Mouse (Mus musculus) brain, embryonic 14.5 days (tissue): ENCODE measurements around the gene Zfhx3. TPM values are rescaled to one million over a fixed set of nuclear protein-coding genes. Genes with fewer than 3 reads are reported as not detected.
A peak's percentile ranks its signal among the peaks of the same experiment; 100 is the strongest.

Experiments
- DNase-seq: peaks from one replicate; pipeline ENCODE4 v3.0.0-alpha.2; 2011; ENCODE audit warnings: low read depth
- CTCF ChIP-seq: fragments of 200-500 bp; IDR thresholded peaks from 2 replicates; pipeline ENCODE4 v1.5.1; 2012; ENCODE audit warnings: inconsistent platforms, mild to moderate bottlenecking, moderate library complexity, borderline replicate concordance; ENCODE audit not compliant: insufficient read depth, insufficient read length; ENCODE audit errors: extremely low read depth
- POLR2A ChIP-seq: fragments of 200-500 bp; IDR thresholded peaks from 2 replicates; pipeline ENCODE4 v1.6.1; 2012; ENCODE audit warnings: mild to moderate bottlenecking, inconsistent platforms, borderline replicate concordance; ENCODE audit not compliant: poor library complexity, insufficient read depth, insufficient read length, severe bottlenecking; ENCODE audit errors: extremely low read depth
- polyA plus RNA-seq: library from polyadenylated mRNA; depleted of rRNA; stranded (reverse); fragments of >200 nt; gene quantifications from 2 replicates; pipeline ENCODE4 v1.2.3, GENCODE M21; 2012

Zfhx3 gene
- polyA plus RNA-seq, 1 experiment = 31.3 TPM

DNA sequence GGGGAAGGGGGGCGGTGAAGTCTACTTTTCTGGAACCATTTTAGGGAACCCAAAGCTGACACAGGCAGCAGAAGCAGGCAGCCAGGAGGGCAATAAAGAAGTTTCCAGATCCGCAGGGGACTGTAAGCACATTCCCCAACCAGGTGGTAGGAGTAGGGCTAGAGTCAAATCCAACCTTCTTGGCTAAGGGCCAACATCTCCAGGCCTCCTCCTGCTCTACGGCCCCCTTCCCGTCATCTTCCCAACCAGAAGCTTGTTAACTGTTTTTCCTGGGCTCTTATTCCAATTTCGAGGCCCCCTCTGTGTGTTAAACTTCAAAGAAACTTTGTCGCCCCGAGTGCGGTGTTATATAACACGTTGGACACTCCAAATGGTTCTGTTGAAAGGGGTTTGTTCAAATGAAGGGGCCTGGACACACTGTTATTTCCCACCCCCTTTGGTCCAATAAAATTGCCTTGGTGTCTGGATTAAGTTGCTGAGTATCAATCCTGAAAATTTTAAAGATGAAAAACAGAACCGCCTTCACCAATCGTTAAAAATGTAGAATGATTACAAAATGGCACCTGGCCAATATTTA, 729.6 kb downstream of the Zfhx3 start:
- TF ChIP-seq CTCF = no peak
- no peak for TF ChIP-seq POLR2A
- peak; percentile 19 for DNase-seq

DNA sequence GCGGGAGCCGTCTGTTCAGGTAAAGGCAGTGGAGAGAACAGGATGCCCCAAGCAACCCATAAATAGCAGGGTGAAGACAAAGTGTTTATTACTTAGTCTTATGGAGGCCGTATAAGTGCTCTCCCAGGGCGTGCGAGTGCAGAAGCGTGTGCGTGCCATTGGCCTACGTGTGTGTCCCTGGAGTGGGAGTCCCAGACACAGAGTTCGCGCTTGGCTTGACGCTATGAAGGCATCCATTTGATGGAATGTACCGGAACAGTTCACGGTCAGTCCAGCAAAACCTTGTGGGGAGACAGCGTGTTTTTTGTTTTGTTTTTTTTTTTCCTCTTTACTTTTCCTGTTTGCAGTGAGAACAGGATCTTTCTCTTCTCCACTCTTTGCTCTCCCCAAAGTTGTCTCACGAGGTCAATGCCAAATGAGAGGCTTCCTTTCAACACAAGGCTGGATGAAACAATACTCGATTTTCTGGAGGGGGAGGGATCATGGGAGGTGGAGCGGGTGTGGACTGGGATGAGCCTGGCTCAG, 732.6 kb downstream of the Zfhx3 start:
- TF ChIP-seq POLR2A (no peak), CTCF (no peak)
- DNase-seq = no peak

DNA sequence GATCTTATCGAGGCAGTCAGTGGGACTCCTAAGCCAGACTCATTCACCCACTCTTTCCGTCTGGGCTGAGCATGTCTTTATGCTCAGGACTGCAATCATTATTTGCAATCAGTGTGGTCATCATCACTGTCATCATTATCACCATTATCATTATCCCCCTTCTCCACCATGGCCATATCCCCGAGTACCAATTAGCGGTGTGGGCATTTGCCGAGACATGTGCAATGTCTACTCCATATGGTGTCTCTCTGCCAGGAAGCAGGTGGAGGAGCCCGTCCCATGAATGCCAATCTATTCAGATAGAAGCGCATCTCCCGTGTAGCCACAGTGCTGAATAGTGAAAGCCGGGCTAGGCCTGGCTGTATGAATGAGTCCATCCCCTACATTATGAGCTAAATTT, 747.2 kb downstream of the Zfhx3 start:
- TF ChIP-seq CTCF = no peak
- TF ChIP-seq POLR2A = no peak
- peak; percentile 52 for DNase-seq

DNA sequence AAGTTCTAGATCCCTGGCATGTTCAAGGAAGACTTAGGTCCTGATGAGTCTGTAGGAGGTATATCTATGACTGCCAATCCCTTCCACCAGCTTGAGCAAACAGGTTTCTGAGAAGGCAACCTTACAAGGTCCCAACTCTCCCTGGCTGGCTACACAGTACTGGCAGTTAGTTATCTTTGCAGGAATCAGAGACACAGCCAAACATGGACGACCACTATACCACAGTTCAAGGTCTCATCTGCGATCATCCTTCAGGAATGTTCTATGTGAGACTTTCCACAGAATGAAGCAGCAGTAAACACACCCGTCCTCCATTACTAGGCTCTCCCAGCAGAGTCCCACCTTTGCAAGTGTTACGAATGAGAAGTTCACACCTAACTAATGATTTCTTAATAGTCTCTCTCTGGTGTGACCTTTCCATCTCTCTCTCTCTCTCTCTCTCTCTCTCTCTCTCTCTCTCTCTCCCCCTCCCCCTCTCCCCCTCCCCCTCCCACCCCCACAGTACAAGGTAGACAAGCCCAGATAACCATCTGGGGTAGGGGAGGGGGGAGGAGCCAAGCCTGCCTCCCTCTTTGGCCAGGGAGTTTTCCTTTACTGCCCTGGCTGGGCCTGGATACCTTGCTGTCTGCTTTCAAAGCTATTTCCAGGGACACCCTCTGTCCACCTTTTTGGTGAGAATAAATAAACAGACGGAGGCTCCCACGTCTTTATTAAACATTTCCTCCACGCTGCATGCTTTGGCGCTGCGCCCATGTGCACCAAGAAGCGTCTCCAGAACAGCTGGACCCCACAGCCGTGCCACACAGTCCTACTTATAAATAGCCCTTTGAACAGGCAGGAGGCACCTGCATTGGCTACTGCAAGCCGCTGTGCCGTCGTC, 748.4 kb downstream of the Zfhx3 start:
- no peak for TF ChIP-seq CTCF
- no peak for TF ChIP-seq POLR2A
- DNase-seq = peak; percentile 84

DNA sequence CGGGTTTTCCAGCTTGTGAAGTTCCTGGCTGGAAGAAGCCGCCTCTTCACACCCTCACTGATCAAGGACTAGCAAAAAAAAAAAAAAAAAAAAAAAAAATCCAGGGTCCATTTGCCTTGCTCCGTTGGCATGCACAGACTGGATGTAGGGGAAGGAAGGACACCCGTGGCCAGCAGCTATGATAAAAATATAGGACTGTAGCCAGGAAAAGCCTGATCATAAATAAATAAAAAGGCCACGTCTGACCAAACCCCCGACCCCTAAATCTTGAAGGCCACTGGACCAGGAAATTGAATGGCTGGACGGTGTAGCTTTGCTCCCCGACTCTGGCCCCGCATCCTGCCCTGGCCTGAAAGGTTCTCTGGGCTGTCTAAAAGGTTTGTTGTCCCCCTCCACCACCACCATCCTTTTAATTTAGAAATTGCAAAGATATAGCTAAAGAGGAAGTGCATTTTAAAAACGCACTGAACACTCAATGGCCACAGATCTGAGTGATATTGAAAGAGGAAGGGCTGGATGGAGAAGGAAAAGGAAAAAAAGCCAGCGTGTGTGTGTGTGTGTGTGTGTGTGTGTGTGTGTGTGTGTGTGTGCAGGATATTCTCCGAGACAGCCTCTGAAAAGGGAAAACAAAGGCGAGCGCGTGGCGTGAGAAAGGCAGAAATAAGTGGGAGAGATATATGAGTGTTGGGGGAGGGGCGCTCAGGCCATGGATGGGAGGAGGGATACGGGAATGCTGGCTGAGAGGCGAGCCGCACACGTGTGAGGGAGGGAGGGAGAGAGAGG, 749.2 kb downstream of the Zfhx3 start:
- TF ChIP-seq POLR2A = no peak
- no peak for TF ChIP-seq CTCF
- peak; percentile 88 for DNase-seq

DNA sequence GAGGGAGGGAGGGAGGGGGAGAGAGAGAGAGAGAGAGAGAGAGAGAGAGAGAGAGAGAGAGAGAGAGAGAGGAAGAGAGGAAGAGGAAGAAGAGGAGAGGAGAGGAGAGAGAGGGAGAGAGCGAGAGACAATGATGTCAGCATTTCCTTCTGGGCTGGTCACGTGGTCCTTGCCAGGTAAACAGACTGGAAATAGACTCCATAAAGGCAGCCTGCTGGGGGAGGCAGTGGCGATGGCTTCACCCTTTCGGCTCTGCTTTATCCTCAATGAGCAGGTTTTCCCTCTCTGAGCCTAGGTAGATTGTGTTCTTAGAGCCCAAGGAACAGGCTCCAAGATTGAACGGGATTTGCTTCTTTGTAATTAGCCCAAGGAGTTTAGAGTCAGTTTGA, 749.8 kb downstream of the Zfhx3 start:
- peak; percentile 85 for DNase-seq
- TF ChIP-seq CTCF (no peak), POLR2A (no peak)

DNA sequence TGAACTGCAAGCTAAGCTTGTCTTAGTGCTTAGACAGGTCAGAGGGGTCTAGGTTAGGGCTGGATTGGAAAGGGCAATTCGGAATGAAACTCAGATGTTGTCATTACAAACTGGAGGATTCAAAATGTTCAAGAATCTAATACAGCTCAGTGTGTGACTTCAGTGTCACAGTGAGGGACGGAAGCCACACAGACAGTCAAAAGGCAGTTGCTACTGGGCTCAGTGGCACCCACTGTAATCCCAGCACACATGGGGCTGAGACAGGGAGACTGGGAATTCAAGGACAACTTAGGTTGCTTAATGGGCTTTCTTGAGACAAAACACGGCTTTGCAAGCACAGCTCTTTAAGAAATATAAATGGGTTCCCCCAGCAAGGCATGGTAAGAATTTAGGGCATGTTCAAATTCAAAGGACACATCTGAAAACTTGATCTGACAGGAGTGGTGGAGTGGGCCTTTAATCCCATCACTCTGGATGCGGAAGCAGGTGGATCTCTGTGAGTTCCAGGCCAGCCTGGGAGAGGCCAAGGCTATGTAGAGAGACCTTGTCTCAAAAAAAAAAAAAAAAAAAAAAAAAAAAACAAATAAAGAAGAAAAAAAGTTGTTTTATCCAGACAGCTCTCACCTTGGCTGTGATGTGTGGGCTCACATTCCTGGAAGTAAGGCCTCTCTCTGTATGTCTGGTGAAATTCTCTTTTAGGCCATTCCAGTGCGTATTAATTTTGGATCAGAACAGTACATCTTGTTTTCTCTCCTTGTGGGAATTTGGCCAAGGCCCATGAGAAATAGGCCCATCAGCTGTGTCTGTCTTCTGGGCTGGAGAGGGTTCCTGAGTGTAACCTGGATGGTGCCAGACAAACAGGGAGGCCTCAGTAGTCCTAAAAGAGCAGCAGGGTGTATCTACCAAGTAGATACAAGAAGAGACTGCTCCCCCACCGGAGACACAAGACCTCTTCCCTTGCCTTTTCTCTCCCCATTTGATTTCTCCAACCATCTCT, 750.5 kb downstream of the Zfhx3 start:
- DNase-seq = no peak
- TF ChIP-seq POLR2A (no peak), CTCF (no peak)

DNA sequence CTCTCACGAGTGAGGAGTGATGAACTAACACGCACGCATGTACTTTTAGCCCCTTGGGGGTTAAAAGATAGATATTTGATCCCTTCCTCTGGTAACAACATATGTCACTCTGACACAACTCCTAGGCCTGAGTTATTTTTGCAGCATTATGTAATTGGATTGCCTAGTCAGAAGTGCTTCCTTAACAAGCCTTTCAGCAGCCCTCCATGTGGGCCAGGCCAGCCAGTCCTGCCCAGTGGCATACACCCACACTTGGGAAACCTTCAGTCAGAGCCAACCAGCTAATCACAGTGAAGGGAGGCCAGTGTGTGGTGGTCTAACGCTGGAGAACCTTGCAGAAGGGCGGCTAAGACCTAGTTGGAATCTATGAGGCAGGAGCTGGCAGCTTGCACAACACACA, 751.4 kb downstream of the Zfhx3 start:
- no peak for DNase-seq
- TF ChIP-seq POLR2A (no peak), CTCF (no peak)

DNA sequence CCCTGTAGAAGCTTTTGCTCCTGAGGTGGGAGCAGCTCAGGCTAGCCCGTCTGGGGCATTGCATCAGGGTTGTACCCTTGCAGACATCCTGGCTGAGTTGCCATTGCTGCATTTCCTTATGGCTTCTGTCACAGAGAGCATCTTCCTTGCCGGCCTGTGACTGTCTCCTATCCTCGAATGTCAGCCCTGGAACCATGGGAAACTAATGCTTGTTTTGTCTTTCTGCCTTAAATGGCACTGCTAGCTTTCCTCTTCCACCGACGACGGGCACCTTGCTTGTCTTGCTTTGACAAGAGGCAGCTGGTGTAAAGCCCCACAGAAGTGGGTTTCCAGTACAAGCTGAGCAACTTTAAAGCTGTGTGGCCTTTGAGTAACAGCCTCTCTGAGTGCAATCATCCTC, 752.1 kb downstream of the Zfhx3 start:
- DNase-seq = peak; percentile 2
- TF ChIP-seq CTCF (no peak), POLR2A (no peak)

DNA sequence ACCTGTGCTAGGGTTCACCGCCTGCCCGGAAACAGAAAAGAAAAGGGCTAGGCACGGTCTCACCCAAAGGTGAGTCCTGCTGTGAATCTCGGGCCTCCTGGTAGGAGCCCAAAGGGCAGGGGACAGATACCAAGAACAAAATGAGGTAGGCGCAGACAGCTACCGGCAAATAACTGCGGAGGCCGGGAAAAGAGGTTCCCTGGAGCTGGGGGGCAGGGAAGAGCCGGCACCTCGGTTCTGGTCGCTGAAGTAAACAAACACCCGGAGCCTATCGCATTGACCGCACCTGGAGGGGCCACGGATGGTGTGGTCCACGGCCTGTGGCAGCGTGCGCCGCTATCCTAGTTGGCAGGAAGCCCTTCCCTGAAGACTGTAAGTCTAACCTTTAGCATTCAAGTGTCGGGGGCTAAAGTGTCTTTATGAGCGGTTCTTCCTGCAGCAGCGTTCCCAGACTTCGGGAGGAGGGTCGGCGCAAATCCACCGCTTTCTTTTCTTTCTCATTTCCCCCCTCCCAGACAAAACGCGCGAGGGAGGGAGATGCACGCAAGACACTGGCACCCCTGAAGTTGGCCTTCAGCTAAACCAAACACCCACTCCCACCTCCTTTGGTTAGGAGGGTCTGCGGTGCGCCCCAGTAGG, 752.9 kb downstream of the Zfhx3 start:
- TF ChIP-seq CTCF (no peak), POLR2A (no peak)
- peak; percentile 34 for DNase-seq
